Mouse (Mus musculus) spleen, postnatal 0 days (tissue): ENCODE measurements around the gene Prpmp5. TPM values are rescaled to one million over a fixed set of nuclear protein-coding genes. Genes with fewer than 3 reads are reported as not detected.

ENCODE experiments used
- polyA plus RNA-seq: library from polyadenylated mRNA; unstranded; fragments of >200 nt; fragmentation: Nextera tagmentation; extraction: Ambion mirVana; gene quantifications from 2 replicates; pipeline ENCODE4 v1.2.1, GENCODE M21; 2015

The Prpmp5 gene
- not detected in 2 replicates for polyA plus RNA-seq

GRCm38 (mm10) chr6:132314657-132315056, at the start of gene Prpmp5:
Prpmp5 (minus strand) TSS chr6:132314757.

DNA sequence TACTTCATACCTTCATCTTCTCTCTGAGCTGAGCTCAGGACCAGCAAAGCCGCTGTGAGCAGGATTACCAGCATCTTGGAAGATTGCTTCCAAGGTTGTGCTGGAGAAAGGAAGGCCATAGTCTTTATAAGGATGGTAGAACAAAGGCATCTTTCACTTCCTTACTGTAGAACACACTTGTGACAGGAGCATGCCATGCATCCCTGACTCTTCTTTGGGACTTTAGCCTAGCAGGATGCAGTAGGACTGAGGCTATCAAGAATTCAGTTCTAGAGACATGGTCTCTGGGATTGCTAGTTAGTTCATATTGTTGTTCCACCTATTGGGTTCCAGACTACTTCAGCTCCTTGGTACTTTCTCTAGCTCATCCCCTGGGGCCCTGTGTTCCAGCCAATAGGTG, 49.5 kb upstream of the Prpmp5 start, which contains the start of gene Gm8882:
Gene Gm8882, minus strand, starts transcription at position 101 of the 400 bp plus-strand sequence.

Other genes with a start within 250 kb of the Prpmp5 start
- not detected in 2 replicates for gene Prb1, start 104.2 kb downstream of the Prpmp5 start, polyA plus RNA-seq
- not detected in 2 replicates for gene Gm8882, start 49.4 kb upstream of the Prpmp5 start, polyA plus RNA-seq